Mouse (Mus musculus) embryonic facial prominence, embryonic 14.5 days (tissue): ENCODE results near the gene Ptpn11. TPM values are rescaled to one million over a fixed set of nuclear protein-coding genes. Genes with fewer than 3 reads are reported as not detected.
"Not testable (repeated sequence)": the region's sequence is repeated elsewhere in the genome, so short reads cannot be mapped to it uniquely, and the experiment has no call there.

Source experiments
- ATAC-seq: fragments of 200-750 bp; cut with Nextera tagmentation; 2 replicates; pipeline ENCODE4 v1.8.0; 2017; ENCODE audit warnings: low read depth, moderate number of reproducible peaks, moderate TSS enrichment
- DNase-seq: peaks from one replicate; pipeline ENCODE4 v3.0.0-alpha.2; 2015; ENCODE audit warnings: low spot score
- H3K27ac ChIP-seq: fragments of 300-500 bp; sonication (generic); replicated peaks from 2 replicates; pipeline ENCODE4 v1.5.1; 2014; ENCODE audit warnings: low read depth, mild to moderate bottlenecking, low read length, moderate library complexity
- H3K27me3 ChIP-seq: fragments of 300-500 bp; sonication (generic); replicated peaks from 2 replicates; pipeline ENCODE4 v1.6.1; 2014; ENCODE audit warnings: low read length; ENCODE audit not compliant: control insufficient read depth, insufficient read depth
- H3K36me3 ChIP-seq: fragments of 300-500 bp; sonication (generic); 2 replicates; pipeline ENCODE4 v1.6.1; 2014; ENCODE audit warnings: low read length, mixed read lengths; ENCODE audit not compliant: control insufficient read depth, insufficient read depth
- H3K4me1 ChIP-seq: fragments of 300-500 bp; sonication (generic); 2 replicates; pipeline ENCODE4 v1.6.1; 2014; ENCODE audit warnings: antibody characterized with exemption, low read length; ENCODE audit not compliant: control insufficient read depth, insufficient read depth
- H3K4me2 ChIP-seq: fragments of 300-500 bp; sonication (generic); 2 replicates; pipeline ENCODE4 v1.6.1; 2014; ENCODE audit warnings: low read depth, mild to moderate bottlenecking, low read length, moderate library complexity, mixed read lengths
- H3K4me3 ChIP-seq: fragments of 300-500 bp; sonication (generic); 2 replicates; pipeline ENCODE4 v1.5.1; 2014; ENCODE audit warnings: low read depth, mild to moderate bottlenecking, low read length
- H3K9ac ChIP-seq: fragments of 300-500 bp; sonication (generic); 2 replicates; pipeline ENCODE4 v1.6.1; 2014; ENCODE audit warnings: low read depth, mild to moderate bottlenecking, low read length, moderate library complexity, mixed read lengths
- H3K9me3 ChIP-seq: fragments of 300-500 bp; sonication (generic); 2 replicates; pipeline ENCODE4 v1.6.1; 2016; ENCODE audit warnings: low read length; ENCODE audit not compliant: control insufficient read depth
- WGBS: fragments of 180-500 bp; shearing (Covaris S2); extraction: QIAGEN DNeasy Blood & Tissue Kit; methylation state at CpG from one replicate; pipeline ENCODE4 v1.1.7; 2014; 5-methylcytosine and 5-hydroxymethylcytosine counted together
- polyA plus RNA-seq: library from polyadenylated mRNA; unstranded; fragments of >200 nt; fragmentation: Nextera tagmentation; extraction: Ambion mirVana; gene quantifications from 2 replicates; pipeline ENCODE4 v1.2.1, GENCODE M21; 2014

Ptpn11 gene
- polyA plus RNA-seq, 1 experiment from 2014 or later, result 25.8 TPM

DNA sequence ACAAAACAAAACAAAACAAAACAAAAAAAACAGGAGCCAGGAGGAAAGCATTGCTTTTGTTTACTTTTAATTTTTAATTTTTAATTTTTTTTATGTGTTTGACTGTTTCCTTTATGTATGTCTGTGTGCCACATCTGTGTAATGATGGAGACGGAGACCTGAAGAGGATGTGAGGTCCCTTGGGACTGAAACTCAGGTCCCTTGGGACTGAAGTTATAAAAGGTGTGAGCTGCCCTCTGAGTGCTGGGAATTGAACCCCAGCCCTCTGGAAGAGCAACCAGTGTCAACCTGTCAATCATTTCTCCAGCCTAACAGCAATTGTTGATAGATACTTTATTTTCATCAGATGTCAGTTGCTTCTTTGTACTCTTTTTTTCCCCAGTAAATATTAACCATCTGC, 28.0 kb upstream of the Ptpn11 start:
- ATAC-seq, result no peak
- Histone ChIP-seq H3K9me3 (no peaks in the 10 kb centered on the region), H3K4me2 (no peak overlapping the region), H3K36me3 (no peaks in the 10 kb centered on the region), H3K4me3 (no peak overlapping the region), H3K27ac (no peak overlapping the region), H3K4me1 (peaks cover 8% of the 10 kb centered on the region; the same call in 1 of the 2 replicates), H3K9ac (no peak overlapping the region), H3K27me3 (no peaks in the 10 kb centered on the region)
- no peak for DNase-seq
- WGBS, result 58% methylated on average over 1 of the region's 1 CpGs

DNA sequence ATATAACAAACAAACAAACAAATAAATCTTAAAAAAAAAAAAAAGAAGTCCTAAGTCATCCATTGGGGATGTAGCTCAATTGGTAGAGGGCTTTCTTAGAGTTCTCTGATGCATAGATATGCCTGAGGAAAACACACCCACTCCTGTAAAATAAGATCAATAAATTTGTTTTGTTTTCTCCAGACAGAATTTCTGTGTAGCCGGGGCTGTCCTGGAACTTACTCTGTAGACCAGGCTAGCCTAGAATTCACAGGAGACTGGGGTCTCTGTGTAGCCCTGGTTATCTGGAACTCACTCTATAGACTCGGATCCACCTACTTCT, 26.1 kb upstream of the Ptpn11 start:
- H3K4me3 ChIP-seq, result no peak overlapping the region
- 83% methylated on average over 2 of the region's 2 CpGs for WGBS
- ATAC-seq, result no peak
- no peak overlapping the region for H3K27ac ChIP-seq
- H3K27me3 ChIP-seq, result no peaks in the 10 kb centered on the region
- no peak overlapping the region for H3K4me2 ChIP-seq
- peaks cover 6% of the 10 kb centered on the region for H3K36me3 ChIP-seq
- no peaks in the 10 kb centered on the region for H3K9me3 ChIP-seq
- no peak overlapping the region for H3K9ac ChIP-seq
- DNase-seq, result no peak
- peaks cover 8% of the 10 kb centered on the region; the same call in 1 of the 2 replicates for H3K4me1 ChIP-seq

- H3K27me3 ChIP-seq, ATAC-seq, H3K4me2 ChIP-seq, H3K27ac ChIP-seq, H3K4me3 ChIP-seq, H3K9ac ChIP-seq, H3K4me1 ChIP-seq, H3K9me3 ChIP-seq, DNase-seq: not testable (repeated sequence)
- peaks cover 11% of the 10 kb centered on the region for H3K36me3 ChIP-seq
- 86% methylated on average over 9 of the region's 9 CpGs for WGBS
Measured at GRCm38 (mm10) chr5:121216584-121217312, 25.6 kb upstream of the Ptpn11 start.

DNA sequence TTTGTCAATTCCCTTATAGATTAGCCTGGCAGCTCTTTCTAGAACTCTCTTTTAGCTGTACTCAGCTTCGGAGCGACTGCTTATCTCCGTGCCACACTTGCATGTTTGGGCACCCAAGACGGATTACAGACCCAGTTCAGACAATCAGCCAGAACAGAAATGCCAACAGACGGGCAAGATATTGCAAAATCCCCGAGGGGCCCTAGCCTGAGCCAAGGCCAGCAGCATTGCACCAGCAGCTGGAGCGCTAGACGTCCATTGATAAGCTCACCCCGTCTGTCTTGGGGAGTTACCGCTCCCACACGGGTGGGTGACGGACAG, 24.9 kb upstream of the Ptpn11 start:
- no peak overlapping the region for H3K4me3 ChIP-seq
- no peak overlapping the region for H3K4me2 ChIP-seq
- no peak for ATAC-seq
- no peak for DNase-seq
- 82% methylated on average over 12 of the region's 12 CpGs for WGBS
- H3K27ac ChIP-seq, result no peak overlapping the region
- H3K9me3 ChIP-seq, result no peaks in the 10 kb centered on the region
- no peak overlapping the region for H3K9ac ChIP-seq
- peaks cover 18% of the 10 kb centered on the region for H3K36me3 ChIP-seq
- H3K4me1 ChIP-seq, result peaks cover under 1% of the 10 kb centered on the region; the same call in 1 of the 2 replicates
- H3K27me3 ChIP-seq, result no peaks in the 10 kb centered on the region

DNA sequence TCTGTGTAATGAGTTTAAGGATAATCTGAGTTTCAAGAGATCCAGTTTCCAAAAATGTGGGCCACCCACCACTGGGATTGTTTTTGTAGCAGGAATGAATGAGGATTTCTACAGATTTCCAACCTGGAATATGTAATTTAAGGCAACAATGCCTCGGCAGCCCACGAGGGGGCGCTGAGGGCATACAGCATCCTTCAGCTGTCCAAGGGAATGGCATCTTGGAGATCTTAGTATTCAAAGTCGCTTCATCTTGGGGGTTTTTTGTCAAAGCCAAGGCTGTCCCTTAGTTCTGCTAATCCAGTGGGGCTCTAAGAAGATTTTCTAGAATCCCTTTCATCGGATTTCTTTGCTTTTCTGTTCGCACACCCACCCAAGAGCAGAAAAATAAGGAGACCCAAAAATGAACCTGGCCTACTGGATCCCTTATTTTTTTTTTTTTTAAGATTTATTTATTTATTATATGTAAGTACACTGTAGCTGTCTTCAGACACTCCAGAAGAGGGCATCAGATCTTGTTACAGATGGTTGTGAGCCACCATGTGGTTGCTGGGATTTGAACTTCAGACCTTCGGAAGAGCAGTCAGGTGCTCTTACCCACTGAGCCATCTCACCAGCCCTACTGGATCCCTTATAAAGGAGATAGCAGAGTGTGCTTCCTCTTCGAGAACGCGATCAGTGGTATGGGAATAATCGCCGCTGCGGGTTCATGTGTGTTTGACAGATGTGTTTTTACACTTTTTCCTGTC, 24.4 kb upstream of the Ptpn11 start:
- Histone ChIP-seq H3K4me2 (no peak overlapping the region), H3K27me3 (no peaks in the 10 kb centered on the region), H3K9me3 (no peaks in the 10 kb centered on the region), H3K27ac (no peak overlapping the region), H3K4me1 (no peaks in the 10 kb centered on the region), H3K36me3 (peaks cover 23% of the 10 kb centered on the region), H3K9ac (no peak overlapping the region), H3K4me3 (no peak overlapping the region)
- 51% methylated on average over 13 of the region's 13 CpGs for WGBS
- ATAC-seq, result no peak
- DNase-seq, result peak; percentile 75

DNA sequence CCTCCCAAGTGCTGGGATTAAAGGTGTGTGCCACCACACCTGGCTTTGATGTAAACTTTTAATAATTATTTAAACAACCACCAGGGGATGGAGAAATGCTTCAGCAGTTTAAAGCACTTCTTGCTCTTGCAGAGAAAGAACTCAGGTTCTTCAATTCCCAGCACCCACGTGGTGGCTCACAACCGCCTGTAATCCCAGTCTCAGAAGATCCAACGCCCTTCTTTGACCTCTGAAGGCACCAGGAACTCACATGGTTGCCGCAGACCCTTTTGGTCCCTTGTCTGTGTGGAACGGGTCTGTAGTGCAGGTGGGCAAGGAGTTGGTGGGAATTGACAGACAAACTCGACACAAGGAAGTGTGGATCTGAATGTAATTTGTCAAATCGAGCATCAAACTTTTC, 23.5 kb upstream of the Ptpn11 start:
- ATAC-seq (no peak), DNase-seq (no peak)
- Histone ChIP-seq H3K36me3 (peaks cover 31% of the 10 kb centered on the region), H3K4me1 (no peaks in the 10 kb centered on the region), H3K27me3 (no peaks in the 10 kb centered on the region), H3K4me3 (no peak overlapping the region), H3K27ac (no peak overlapping the region), H3K9me3 (no peaks in the 10 kb centered on the region), H3K4me2 (no peak overlapping the region), H3K9ac (no peak overlapping the region)
- WGBS, result 54% methylated on average over 7 of the region's 7 CpGs

- no peak overlapping the region for H3K27ac ChIP-seq
- ATAC-seq, result no peak
- no peak for DNase-seq
- H3K36me3 ChIP-seq, result peaks cover 56% of the 10 kb centered on the region
- no peaks in the 10 kb centered on the region for H3K27me3 ChIP-seq
- H3K9ac ChIP-seq, result no peak overlapping the region
- H3K4me2 ChIP-seq, result no peak overlapping the region
- no peaks in the 10 kb centered on the region for H3K9me3 ChIP-seq
- H3K4me1 ChIP-seq, result no peaks in the 10 kb centered on the region
- WGBS, result 90% methylated on average over 6 of the region's 6 CpGs
- no peak overlapping the region for H3K4me3 ChIP-seq
Measured at GRCm38 (mm10) chr5:121212108-121212507, 20.9 kb upstream of the Ptpn11 start.

- H3K4me2 ChIP-seq, result no peak overlapping the region
- H3K36me3 ChIP-seq, result peaks cover 71% of the 10 kb centered on the region
- 0 out of 2 replicates have a peak, but pooled peaks have one; percentile 2 for ATAC-seq
- no peak for DNase-seq
- H3K27me3 ChIP-seq, result no peaks in the 10 kb centered on the region
- no peak overlapping the region for H3K9ac ChIP-seq
- no peak overlapping the region for H3K4me3 ChIP-seq
- H3K27ac ChIP-seq, result no peak overlapping the region
- no peaks in the 10 kb centered on the region for H3K9me3 ChIP-seq
- H3K4me1 ChIP-seq, result peaks cover 4% of the 10 kb centered on the region; the same call in 1 of the 2 replicates
- WGBS, result 85% methylated on average over 1 of the region's 1 CpGs
Measured at GRCm38 (mm10) chr5:121210601-121210924, 19.4 kb upstream of the Ptpn11 start.
